Mouse (Mus musculus) kidney, adult 2 months (tissue): ENCODE data around the gene Lrrk1.

Experiments
- CTCF ChIP-seq: fragments of 200-500 bp; conservative IDR thresholded peaks from 2 replicates; pipeline ENCODE4 v1.5.1; 2011; ENCODE audit warnings: low read depth, mild to moderate bottlenecking, control low read depth, low read length, moderate library complexity, mixed read lengths; ENCODE audit not compliant: insufficient read depth, insufficient read length
- POLR2A ChIP-seq: fragments of 200-500 bp; IDR thresholded peaks from one replicate; pipeline ENCODE4 v1.6.1; 2011; ENCODE audit warnings: low read depth, low read length, control low read depth

DNA sequence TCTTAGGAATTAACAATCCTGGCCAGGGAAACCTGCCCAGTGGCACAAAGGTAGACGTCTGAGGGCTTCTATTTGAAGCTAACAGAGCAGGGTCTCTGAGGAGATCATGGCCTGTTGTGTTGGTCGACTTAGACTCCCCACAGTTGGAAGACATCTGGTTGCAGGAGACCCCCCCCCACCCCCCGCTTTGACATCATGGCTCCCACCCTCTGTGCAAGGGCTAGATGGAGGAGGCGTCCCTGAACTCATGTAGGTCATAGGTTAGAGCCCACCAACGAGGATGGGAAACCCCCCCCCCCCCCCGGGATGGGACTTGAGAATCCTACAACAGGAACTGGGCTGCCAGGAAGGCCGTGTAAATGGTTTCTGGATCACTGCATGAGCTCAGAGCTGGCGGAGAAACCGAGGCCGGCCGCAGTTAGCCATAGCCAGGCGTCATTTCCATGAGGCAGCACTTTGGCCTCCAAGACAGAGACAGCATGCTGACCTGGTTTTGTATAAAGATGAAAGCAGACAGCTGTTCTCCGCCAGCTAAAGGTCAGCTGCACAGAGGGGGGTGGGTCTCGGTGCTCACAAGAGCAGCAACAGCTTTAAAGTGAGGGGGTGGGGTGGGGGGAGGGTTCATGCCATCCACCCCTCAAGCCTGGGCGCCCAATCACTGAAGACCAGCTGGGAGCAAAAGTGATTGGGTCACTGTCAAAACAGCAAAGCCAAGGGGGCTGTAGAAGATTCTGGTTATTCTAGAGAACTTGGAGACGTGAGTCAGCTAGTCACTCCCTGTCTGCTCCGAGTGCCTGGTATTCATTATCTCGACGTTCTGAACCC is 95.4 kb downstream of the Lrrk1 start:
- TF ChIP-seq POLR2A (no peak), CTCF (no peak)
